Mouse (Mus musculus) left cerebral cortex, postnatal 10 days (tissue): ENCODE data around the gene Baz1a. TPM values are rescaled to one million over a fixed set of nuclear protein-coding genes. Genes with fewer than 3 reads are reported as not detected.

Experiments
- DNase-seq, 2 experiments: peaks; one replicate each; pipeline ENCODE4 v3.0.0; 2021 to 2022; ENCODE audit warnings: low spot score in 2 of 2, mixed read lengths in 1 of 2; ENCODE audit errors: extremely low spot score in 1 of 2
- intact Hi-C: fragments of 180-260 bp; cut with DNase I; formaldehyde crosslinking; loops from one replicate; pipeline ENCODE4 v1.15.1; 2025
- total RNA-seq, 2 experiments: library from RNA; stranded (reverse); gene quantifications; 2 replicates each; pipeline ENCODE4 v1.2.3; 2021

Baz1a gene
- total RNA-seq = 1 to 10 TPM; 2.3 to 2.9 TPM

DNA sequence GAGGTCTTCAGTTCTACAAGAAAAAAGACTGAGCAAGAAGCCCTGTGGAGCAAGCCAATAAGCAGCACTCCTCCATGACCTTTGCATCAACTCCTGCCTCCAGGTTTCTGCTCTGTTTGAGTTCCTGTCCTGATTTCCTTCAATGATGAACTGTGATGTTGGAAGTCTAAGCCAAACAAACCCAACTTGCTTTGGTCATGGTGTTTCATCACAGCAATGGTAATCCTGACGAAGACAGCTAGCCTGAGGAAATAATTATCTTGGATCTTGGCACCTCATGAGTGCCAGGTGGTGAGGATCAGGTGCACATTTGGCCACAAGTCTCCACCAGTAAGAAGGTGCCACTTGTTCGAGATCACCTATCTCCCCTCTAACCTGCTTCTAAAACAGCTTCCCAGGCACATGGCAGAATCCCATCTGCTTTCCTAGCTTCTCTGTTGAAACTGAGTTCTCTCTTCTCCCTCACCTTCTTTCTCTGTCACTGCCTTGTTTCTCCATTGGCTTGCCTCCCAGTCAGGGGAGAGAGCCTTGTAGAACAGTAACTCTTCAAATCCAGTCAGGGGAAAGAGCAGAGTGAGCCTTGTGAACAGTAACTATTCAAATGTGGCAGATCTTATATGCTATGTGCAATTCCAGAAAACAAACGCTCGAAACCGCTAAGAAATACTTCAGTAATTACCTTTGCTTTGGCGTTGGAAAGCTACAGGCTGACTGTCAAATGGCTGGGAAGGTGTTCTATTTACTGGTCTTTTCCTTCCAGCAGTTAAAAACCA lies at the start of gene Baz1a:
Gene Baz1a (minus strand): TSS at position 723 of the 773 bp plus-strand sequence.
- intact Hi-C loops = no loop called here

DNA sequence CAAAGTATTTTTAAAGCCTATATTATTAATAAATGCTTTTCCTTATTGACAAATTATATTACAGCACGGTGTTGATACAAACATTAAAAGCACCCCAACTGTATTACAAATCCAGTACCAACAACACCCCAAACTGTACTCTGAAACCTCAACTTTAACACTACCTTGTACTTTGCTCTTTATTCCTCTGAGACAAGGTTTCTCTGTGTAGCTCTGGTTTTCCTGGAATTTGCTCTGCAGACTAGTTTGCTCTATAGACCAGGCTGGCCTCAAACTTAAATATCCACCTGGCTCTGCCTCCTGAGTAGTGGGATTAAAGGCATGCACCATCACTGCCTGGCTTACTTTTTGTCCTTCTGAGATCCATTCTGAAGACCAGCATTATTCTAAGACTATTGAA lies 48.0 kb upstream of the Baz1a start:
- DNase-seq = no peak
- intact Hi-C loops = no loop called here

More for the DNA sequence above, at the start of gene Baz1a:
- no peak for DNase-seq

- intact Hi-C loops = no loop called here
- DNase-seq = peak in 1 of 2 experiments; percentile 48
Observed at GRCm38 (mm10) chr12:55061006-55061405, 46.9 kb upstream of the Baz1a start.

DNA sequence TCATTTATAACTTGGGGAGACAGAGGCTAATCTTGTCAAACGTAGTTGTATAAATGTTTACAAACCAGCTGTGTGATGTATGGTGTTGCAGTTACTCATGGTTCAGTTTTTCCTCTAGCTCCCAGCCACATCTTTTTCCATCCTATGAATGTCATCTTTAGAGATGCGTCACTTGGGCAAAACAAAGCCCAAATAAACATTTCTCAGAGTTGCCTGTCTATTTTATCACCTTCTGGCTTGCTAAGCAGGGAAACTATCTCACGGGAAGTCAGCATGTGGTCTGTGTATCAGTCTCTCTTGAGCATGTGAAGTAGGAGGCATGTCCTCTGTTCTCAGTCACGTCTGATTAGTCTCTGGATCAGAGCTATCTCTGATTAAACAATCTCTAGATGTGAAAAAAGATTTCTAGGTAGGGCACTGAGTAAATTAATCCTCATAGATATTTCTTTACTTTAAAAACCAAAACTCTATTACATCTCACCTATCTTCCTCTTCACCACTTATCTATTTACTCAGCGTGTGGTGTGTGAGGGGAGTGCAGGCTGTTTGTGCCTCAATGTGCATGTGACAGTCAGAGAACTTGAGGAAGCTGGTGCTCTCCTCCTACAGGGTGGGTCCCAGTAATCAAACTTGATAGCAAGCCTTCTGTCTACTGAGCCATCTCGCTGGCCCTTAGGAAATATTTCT lies 46.2 kb upstream of the Baz1a start:
- intact Hi-C loops = no loop called here
- DNase-seq = no peak

GRCm38 (mm10) chr12:55059812-55060211 lies 45.7 kb upstream of the Baz1a start:
- intact Hi-C loops = no loop called here
- no peak for DNase-seq

- intact Hi-C loops = no loop called here
- no peak for DNase-seq
Observed at GRCm38 (mm10) chr12:55058865-55059615, 44.9 kb upstream of the Baz1a start.

DNA sequence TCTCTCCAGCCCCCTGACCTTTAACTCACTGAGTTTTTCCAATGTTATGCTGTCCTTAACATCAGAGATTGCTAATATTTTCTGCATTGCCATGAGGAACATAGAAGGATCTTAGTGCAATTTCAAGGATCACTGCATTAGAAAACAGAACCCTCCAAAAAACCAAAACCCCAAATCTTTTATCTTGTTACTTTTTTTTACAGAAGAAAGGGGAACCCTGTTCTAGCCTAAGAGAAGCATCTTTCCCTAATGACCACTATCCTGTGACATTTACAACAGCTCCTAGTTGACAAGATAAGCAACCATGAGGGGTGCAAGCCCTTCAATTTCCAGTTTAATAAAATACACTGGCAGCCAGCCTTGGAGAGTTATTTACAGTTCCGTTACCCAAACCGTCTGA lies 42.6 kb upstream of the Baz1a start:
- intact Hi-C loops = no loop called here
- no peak for DNase-seq

DNA sequence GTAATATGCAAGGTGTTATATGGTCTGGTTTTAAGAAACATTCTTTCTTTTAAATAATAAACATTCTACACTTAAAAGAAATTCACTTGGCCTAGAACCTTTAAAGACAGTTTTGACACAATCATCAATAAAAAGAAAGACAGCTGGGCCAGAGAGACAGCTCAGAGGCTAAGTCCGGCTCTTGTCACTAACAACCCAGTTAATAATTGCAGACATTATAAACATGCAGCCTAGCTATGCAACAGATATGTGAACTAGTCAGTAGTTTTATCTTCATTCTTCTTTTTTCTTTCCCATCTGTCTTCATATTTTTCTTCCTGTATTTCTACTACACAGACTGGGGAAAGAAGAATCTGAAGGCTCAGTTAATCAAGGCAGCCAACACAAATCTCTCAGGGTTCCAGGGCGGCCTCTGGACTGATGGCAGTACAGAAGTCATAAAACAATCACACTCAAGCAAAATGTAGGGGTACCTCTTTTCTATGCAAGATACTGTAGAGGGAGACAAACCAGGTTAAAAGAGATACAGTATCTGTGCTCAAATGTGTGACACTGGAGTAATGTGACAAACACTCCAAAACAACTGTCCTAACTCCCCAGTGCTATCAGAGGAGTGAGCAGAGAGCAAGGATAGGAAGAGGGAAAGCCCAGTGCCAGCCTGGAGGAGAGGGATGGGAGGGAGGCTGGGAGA lies 40.5 kb upstream of the Baz1a start:
- intact Hi-C loops = no loop called here

GRCm38 (mm10) chr12:55053267-55053666 lies 39.1 kb upstream of the Baz1a start:
- no peak for DNase-seq
- intact Hi-C loops = no loop called here

More for the DNA sequence above, 40.5 kb upstream of the Baz1a start:
- no peak for DNase-seq

- DNase-seq = no peak
- intact Hi-C loops = no loop called here
Observed at GRCm38 (mm10) chr12:55051210-55052173, 37.3 kb upstream of the Baz1a start.

DNA sequence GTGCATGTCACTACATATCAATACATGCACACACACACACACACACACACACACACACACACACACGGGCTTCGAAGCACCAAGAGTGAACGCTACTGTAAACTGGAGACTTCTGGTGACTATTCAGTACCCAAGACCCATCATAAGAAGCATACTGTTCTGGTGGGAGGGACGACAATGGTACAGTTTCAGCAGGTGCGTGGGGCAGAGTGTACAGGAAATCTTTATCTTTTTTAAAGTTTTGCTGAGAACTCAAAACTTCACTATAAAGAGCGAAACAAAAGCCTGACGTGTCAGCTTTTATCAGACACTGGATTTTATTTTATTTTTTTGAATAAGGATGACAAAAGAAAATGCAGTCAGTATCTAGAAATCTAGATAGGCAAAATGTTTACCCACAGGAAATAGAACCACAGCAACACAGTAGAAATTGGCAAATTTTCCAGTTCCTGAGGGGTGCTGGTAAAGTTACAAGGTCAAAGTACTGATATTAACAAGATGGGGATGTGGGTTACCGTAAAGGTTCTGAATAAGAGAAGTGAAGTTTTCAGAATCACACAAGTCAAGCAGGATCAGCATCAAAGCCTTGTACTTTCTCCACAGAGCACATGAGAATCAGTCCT lies 35.7 kb upstream of the Baz1a start:
- intact Hi-C loops = no loop called here
- no peak for DNase-seq

DNA sequence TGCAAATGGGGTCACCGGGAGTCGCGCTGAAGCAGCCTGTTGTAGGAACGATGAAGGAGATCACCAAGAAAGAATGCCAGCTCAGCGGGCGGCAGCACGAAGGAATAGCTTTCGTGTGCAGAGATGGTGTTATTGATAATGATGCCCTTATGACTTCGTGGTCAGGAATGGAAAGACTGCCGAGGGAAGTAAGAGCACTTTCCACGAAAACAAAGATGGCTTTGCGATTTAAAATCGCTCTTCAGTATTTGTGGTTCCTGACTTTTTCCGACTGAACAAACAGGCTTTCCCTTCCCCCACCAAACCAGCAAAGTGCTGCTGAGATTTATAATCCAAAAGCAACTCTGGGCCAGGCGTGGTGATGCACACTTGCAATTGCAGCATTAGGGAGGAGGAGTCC lies 26.9 kb upstream of the Baz1a start:
- intact Hi-C loops = no loop called here

DNA sequence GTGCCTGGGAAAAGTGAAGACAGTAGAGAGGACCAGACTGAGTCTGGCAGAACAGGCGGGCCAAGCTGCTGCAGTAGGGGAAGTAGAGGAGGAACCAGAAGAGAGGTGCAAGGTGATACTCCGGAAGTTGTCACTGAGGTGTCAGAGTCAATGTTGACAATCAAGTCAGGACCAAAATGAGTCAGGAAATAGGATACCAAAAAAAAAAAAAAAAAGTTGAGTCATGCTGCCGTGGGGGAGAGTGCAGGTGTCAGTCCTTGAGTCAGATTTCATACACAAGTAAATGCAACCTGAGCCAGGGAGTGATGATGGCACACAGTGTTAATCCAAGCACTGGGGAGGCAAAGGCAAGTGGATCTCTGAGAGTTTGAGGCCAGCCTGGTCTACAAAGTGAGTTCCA lies 12.9 kb upstream of the Baz1a start:
- DNase-seq = no peak
- intact Hi-C loops = no loop called here

More for the DNA sequence above, 26.9 kb upstream of the Baz1a start:
- DNase-seq = no peak

- DNase-seq = no peak
- intact Hi-C loops = no loop called here
Observed at GRCm38 (mm10) chr12:55023284-55023683, 9.1 kb upstream of the Baz1a start.

DNA sequence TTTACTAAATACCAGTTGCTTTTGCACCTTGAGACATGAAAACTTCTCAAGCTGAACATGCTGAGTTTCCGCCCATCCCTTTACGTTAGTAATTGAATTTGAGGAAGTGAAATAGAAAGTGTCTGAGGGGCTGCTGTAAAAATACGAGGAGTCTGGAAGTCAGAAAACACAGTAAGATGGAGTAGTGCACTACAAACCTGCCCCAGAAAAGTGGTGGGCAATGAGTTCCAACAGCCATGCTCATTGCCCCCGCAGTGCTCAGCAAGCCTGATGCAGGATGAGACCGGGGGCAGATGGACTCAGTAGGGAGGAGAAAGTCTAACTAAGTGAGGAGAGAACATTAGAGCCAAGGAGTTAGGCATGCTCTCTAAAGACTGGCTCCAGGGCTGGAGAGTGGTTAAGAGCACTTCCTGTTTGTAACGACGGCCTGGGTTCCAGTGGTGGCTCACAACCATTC lies 5.3 kb upstream of the Baz1a start:
- no peak for DNase-seq
- intact Hi-C loops = no loop called here

DNA sequence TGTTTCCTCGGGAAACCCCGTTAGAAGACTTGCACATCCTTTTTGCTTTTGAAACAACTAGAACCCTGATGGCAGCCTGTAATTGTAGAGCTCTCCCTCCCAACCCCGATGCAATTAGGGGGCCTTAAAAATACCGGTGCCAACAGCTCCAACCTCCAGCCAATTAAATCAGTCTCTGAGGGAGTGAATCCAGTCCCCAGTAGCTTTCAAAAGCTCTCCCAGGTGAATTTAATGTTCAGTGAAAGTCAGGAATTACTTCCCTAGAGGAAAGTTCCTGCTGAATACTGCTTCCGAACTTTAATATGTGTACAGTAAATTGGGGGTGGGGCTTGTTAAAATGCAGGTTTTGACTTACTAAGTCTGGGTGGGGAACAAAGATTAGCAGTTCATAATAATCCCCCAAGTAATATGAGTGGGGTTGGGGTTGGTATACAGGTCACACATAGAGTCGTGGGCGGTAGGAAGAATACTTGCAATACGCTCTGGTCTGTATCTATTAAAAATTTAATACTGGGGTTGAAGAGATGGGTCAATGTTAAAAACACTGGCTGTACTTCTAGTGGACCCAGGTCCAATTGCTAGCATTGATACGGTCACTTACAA lies 3.1 kb upstream of the Baz1a start:
- DNase-seq = no peak
- intact Hi-C loops = no loop called here
